Mouse (Mus musculus) limb, embryonic 14.5 days (tissue): ENCODE measurements around the gene Gaa. TPM values are rescaled to one million over a fixed set of nuclear protein-coding genes. Genes with fewer than 3 reads are reported as not detected.
A peak's percentile ranks its signal among the peaks of the same experiment; 100 is the strongest.

Experiments
- ATAC-seq: fragments of 200-750 bp; cut with Nextera tagmentation; 2 replicates; pipeline ENCODE4 v1.8.0; 2017; ENCODE audit warnings: low read depth, moderate number of reproducible peaks, moderate TSS enrichment; ENCODE audit not compliant: low FRiP score
- DNase-seq: peaks from one replicate; pipeline ENCODE4 v3.0.0-alpha.2; 2015; ENCODE audit warnings: low spot score
- H3K27ac ChIP-seq: fragments of 300-500 bp; sonication (generic); replicated peaks from 2 replicates; pipeline ENCODE4 v1.5.1; 2014; ENCODE audit warnings: low read depth, mild to moderate bottlenecking, low read length, moderate library complexity, mixed read lengths
- H3K27me3 ChIP-seq: fragments of 300-500 bp; sonication (generic); 2 replicates; pipeline ENCODE4 v1.6.1; 2014; ENCODE audit warnings: low read length, mixed read lengths; ENCODE audit not compliant: control insufficient read depth, insufficient read depth
- H3K36me3 ChIP-seq: fragments of 300-500 bp; sonication (generic); 2 replicates; pipeline ENCODE4 v1.6.1; 2014; ENCODE audit warnings: mild to moderate bottlenecking, low read length, moderate library complexity, mixed read lengths; ENCODE audit not compliant: control insufficient read depth, insufficient read depth
- H3K4me1 ChIP-seq: fragments of 300-500 bp; sonication (generic); 2 replicates; pipeline ENCODE4 v1.6.1; 2014; ENCODE audit warnings: antibody characterized with exemption, low read length, mixed read lengths; ENCODE audit not compliant: control insufficient read depth, insufficient read depth
- H3K4me2 ChIP-seq: fragments of 300-500 bp; sonication (generic); replicated peaks from 2 replicates; pipeline ENCODE4 v1.6.1; 2014; ENCODE audit warnings: low read depth, mild to moderate bottlenecking, low read length, moderate library complexity; ENCODE audit not compliant: severe bottlenecking
- H3K4me3 ChIP-seq: fragments of 300-500 bp; sonication (generic); replicated peaks from 2 replicates; pipeline ENCODE4 v1.5.1; 2014; ENCODE audit warnings: low read length
- H3K9ac ChIP-seq: fragments of 300-500 bp; sonication (generic); 2 replicates; pipeline ENCODE4 v1.6.1; 2014; ENCODE audit warnings: mild to moderate bottlenecking, low read depth, low read length, moderate library complexity; ENCODE audit not compliant: severe bottlenecking
- H3K9me3 ChIP-seq: fragments of 300-500 bp; sonication (generic); 2 replicates; pipeline ENCODE4 v1.6.1; 2016; ENCODE audit warnings: low read length; ENCODE audit not compliant: control insufficient read depth
- POLR2A ChIP-seq: fragments of 200-500 bp; IDR thresholded peaks from 2 replicates; pipeline ENCODE4 v1.8.0; 2012; ENCODE audit warnings: inconsistent platforms, mild to moderate bottlenecking, moderate library complexity, borderline replicate concordance; ENCODE audit not compliant: insufficient read depth, insufficient read length; ENCODE audit errors: extremely low read depth
- WGBS: fragments of 180-500 bp; shearing (Covaris S2); extraction: QIAGEN DNeasy Blood & Tissue Kit; methylation state at CpG from one replicate; pipeline ENCODE4 v1.1.7; 2014; 5-methylcytosine and 5-hydroxymethylcytosine counted together
- polyA plus RNA-seq, 2 experiments: library from polyadenylated mRNA; depleted of rRNA in 1 of 2; stranded (reverse) in 1 of 2; unstranded in 1 of 2; fragments of >200 nt; fragmentation: Nextera tagmentation in 1 of 2; extraction: Ambion mirVana in 1 of 2; gene quantifications; 2 replicates each; pipeline versions ENCODE4 v1.2.1 to v1.2.3; 2012 to 2014

The Gaa gene
- polyA plus RNA-seq, 2 experiments = 74.5 to 136 TPM

DNA sequence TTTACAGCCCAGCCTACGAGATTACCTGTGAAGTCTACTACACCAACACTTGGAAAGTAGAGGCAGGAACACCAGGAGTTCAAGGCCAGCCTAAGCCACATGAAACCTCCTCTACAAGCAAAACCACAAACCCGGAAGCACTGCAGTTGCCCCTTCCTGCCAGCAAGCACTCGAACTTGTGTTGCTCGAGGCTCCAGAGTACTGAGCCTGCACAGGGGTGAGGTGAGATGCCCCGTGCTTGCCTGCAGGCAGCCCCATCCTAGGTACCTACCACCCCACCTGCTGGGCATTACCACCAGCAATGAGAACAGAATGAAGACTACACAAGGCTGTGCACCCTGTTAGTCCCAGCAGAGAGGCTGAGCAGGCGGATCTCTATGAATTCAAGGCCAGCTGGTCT is 30.3 kb downstream of the Gaa start:
- WGBS = 88% methylated on average over 6 of the region's 6 CpGs

DNA sequence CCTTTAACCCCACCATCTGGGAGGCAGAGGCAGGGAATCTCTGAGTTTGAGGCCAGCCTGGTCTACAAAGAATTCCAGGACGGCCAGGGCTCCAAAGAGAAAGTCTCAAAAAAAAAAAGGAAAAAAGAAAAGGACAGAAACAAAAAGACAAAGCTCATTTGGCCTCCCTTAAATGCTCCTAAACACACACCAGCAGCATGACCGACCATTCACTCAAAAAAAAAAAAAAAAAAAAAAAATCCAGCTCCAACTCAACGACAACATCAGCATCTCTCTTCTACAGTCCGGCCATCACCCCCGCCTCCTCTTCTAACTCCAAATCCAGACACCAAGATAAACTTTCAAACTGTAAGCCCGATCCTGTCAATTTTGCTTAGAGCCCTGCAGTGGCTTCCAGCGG is 31.2 kb downstream of the Gaa start:
- ATAC-seq (no peak), DNase-seq (no peak)
- Histone ChIP-seq H3K4me3 (peak overlapping the region; percentile 83), H3K4me1 (peaks cover 10% of the 10 kb centered on the region), H3K27ac (no peak overlapping the region), H3K36me3 (peaks cover 44% of the 10 kb centered on the region), H3K9me3 (no peaks in the 10 kb centered on the region), H3K27me3 (no peaks in the 10 kb centered on the region), H3K9ac (peak overlapping the region; percentile 89), H3K4me2 (peak overlapping the region; percentile 85)
- no peak for TF ChIP-seq POLR2A
- 13% methylated on average over 7 of the region's 7 CpGs for WGBS

More for the DNA sequence above, 30.3 kb downstream of the Gaa start:
- H3K9ac ChIP-seq = no peak overlapping the region
- H3K27ac ChIP-seq = no peak overlapping the region
- no peak for TF ChIP-seq POLR2A
- DNase-seq = no peak
- H3K36me3 ChIP-seq = peaks cover 53% of the 10 kb centered on the region
- peak overlapping the region; percentile 85 for H3K4me2 ChIP-seq
- H3K4me3 ChIP-seq = peak overlapping the region; percentile 83; the same call in 1 of the 2 replicates
- no peak for ATAC-seq
- peaks cover 10% of the 10 kb centered on the region for H3K4me1 ChIP-seq
- no peaks in the 10 kb centered on the region for H3K9me3 ChIP-seq
- H3K27me3 ChIP-seq = no peaks in the 10 kb centered on the region

DNA sequence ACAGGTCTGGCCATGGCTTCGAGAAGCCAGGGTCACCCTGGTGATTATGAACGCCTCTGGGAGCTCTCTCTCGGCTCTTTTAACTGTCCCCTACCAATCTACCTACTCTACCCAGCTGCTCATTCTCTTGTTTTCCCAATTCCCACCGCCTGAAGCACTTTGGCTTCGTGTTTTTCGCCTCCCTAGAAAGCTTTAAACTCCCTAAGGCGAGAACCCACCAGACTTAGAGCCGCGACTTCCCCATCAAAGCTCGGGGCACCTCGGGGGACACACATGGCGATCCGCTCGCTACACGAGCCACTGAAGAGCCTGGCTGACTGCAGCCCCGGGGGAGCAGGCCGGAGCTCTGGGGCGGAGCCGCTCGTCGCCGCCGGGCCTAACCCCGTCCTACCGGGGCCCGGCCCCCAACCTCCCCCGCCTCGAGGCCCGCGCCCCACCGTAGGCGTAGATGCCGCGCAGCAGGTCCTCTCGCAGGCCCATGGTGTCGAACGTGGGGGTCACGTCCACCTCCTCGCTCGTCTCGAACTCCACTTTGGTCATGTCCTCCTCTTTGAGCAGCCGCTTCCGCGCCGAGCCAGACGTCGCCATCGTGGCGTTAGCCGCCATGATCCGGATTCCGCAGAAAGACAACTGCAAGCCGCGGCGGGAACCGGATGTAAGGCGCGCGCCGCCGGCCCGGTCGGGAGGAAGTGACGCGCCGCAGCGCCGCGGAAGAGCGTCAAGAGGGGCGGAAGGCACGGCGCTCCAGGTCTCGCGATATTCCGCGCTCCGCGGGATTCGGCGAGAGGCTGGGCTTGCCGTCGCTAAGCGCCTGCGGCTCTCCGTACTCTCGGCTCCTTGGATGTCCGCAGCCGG is 31.9 kb downstream of the Gaa start, which contains the start of gene Eif4a3:
Gene Eif4a3, minus strand, starts transcription at position 699 of the 855 bp plus-strand sequence.
- Histone ChIP-seq H3K27ac (peak within 1 kb of the TSS; percentile 86), H3K9me3 (no peaks in the 10 kb centered on the region)
- ATAC-seq = peak; percentile 96

DNA sequence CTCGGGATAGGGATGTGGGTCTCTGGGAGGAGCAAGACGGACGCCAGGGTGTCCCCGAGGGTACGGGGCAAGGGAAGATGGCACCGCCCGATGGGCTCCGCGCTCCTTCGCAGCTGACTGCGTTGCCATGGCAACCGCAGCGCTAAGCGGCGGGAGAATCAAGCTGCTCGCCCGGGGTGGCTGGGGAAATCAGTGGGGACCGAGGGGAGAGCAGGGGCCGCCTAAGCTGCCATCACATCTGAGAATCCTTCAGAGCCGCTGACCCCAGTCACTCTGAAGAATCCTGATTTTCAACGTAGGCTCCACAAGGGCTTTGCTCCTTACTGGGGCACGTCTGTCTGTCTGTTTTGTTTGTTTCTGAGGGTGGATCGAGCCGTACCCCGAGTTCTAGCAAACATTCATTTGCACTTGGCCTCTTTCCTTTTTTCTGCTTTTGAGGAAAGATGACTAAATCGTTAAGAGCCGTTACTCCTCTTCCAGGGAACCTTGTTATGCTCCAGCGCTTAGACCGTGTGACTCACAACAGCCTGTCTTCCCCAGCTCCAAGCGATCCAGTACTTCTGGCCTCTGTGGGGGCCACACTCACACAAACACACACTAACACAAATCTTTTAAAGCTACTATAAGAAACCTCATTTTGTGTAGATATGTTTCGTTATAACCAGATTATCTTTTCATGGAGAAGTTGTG is 32.7 kb downstream of the Gaa start:
- Histone ChIP-seq H3K4me3 (peak overlapping the region; percentile 83), H3K27ac (peak overlapping the region; percentile 86), H3K4me1 (peaks cover 10% of the 10 kb centered on the region), H3K4me2 (peak overlapping the region; percentile 85), H3K9me3 (no peaks in the 10 kb centered on the region), H3K36me3 (peaks cover 29% of the 10 kb centered on the region), H3K27me3 (no peaks in the 10 kb centered on the region), H3K9ac (peak overlapping the region; percentile 89)
- TF ChIP-seq POLR2A = no peak
- WGBS = 2% methylated on average over 31 of the region's 31 CpGs
- DNase-seq (no peak), ATAC-seq (peak; percentile 68; the same call in 1 of the 2 replicates)

More for the DNA sequence above, 31.9 kb downstream of the Gaa start, which contains the start of gene Eif4a3:
- Histone ChIP-seq H3K4me3 (peak within 1 kb of the TSS; percentile 83), H3K27me3 (no peaks in the 10 kb centered on the region), H3K9ac (peak within 1 kb of the TSS; percentile 89), H3K4me2 (peak within 1 kb of the TSS; percentile 85), H3K4me1 (peaks cover 10% of the 10 kb centered on the region), H3K36me3 (peaks cover 37% of the 10 kb centered on the region)
- peak; percentile 76; the same call in 1 of the 2 replicates for TF ChIP-seq POLR2A
- under 1% methylated on average over 81 of the region's 89 CpGs for WGBS
- DNase-seq = peak; percentile 96

DNA sequence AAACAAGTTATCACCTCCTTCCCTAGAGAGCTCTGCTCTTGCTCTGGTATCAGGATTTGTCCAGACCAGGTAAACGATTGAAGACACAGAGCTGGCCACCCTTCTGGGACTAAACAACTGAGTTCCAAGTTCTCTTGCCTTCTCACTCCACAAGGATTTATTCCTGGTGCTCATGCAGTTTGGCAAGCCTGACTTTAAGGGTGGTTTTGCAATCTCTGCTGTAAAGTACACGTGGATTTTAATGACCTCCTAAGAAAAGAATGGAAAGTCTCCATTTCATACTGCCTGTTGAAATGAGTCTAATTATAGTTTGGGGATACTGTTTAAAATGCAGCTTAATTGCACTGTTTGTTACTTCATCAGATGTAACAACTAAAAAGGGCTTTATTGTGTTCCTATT is 33.3 kb downstream of the Gaa start:
- H3K27ac ChIP-seq = no peak overlapping the region
- no peak for DNase-seq
- 19% methylated on average over 2 of the region's 2 CpGs for WGBS
- no peak overlapping the region for H3K9ac ChIP-seq
- peak overlapping the region; percentile 83; the same call in 1 of the 2 replicates for H3K4me3 ChIP-seq
- H3K9me3 ChIP-seq = no peaks in the 10 kb centered on the region
- H3K27me3 ChIP-seq = no peaks in the 10 kb centered on the region
- peak overlapping the region; percentile 85; the same call in 1 of the 2 replicates for H3K4me2 ChIP-seq
- peaks cover 23% of the 10 kb centered on the region for H3K36me3 ChIP-seq
- ATAC-seq = no peak
- peaks cover 10% of the 10 kb centered on the region for H3K4me1 ChIP-seq
- TF ChIP-seq POLR2A = no peak
